Mouse (Mus musculus) intestine, embryonic 14.5 days (tissue): ENCODE measurements around the gene Nhlrc1. TPM values are rescaled to one million over a fixed set of nuclear protein-coding genes. Genes with fewer than 3 reads are reported as not detected.

Experiments used
- ATAC-seq: fragments of 200-750 bp; cut with Nextera tagmentation; replicated peaks from 2 replicates; pipeline ENCODE4 v1.8.0; 2017; ENCODE audit warnings: low read depth, moderate number of reproducible peaks, moderate TSS enrichment, moderate library complexity; ENCODE audit not compliant: low FRiP score, low TSS enrichment
- DNase-seq: peaks from one replicate; pipeline ENCODE4 v3.0.0-alpha.2; 2018; ENCODE audit warnings: low spot score
- H3K27ac ChIP-seq: fragments of 300-500 bp; sonication (generic); 2 replicates; pipeline ENCODE4 v1.5.1; 2014; ENCODE audit warnings: low read depth, mild to moderate bottlenecking, control low read depth
- H3K27me3 ChIP-seq: fragments of 300-500 bp; sonication (generic); replicated peaks from 2 replicates; pipeline ENCODE4 v1.6.1; 2014; ENCODE audit warnings: low read length, control low read depth; ENCODE audit not compliant: control insufficient read depth, insufficient read depth
- H3K36me3 ChIP-seq: fragments of 300-500 bp; sonication (generic); 2 replicates; pipeline ENCODE4 v1.6.1; 2014; ENCODE audit warnings: low read length, control low read depth; ENCODE audit not compliant: control insufficient read depth, insufficient read depth
- H3K4me1 ChIP-seq: fragments of 300-500 bp; sonication (generic); replicated peaks from 2 replicates; pipeline ENCODE4 v1.6.1; 2014; ENCODE audit warnings: low read length, control low read depth, mixed read lengths; ENCODE audit not compliant: control insufficient read depth, insufficient read depth
- H3K4me2 ChIP-seq: fragments of 300-500 bp; sonication (generic); 2 replicates; pipeline ENCODE4 v1.6.1; 2014; ENCODE audit warnings: low read length
- H3K4me3 ChIP-seq: fragments of 300-500 bp; sonication (generic); 2 replicates; pipeline ENCODE4 v1.5.1; 2014; ENCODE audit warnings: low read depth, low read length, control low read depth, mixed read lengths
- H3K9ac ChIP-seq: fragments of 300-500 bp; sonication (generic); 2 replicates; pipeline ENCODE4 v1.6.1; 2014; ENCODE audit warnings: mild to moderate bottlenecking, low read length
- H3K9me3 ChIP-seq: fragments of 300-500 bp; sonication (generic); 2 replicates; pipeline ENCODE4 v1.6.1; 2016; ENCODE audit warnings: low read length, control low read depth; ENCODE audit not compliant: control insufficient read depth
- WGBS: fragments of 180-500 bp; shearing (Covaris S2); extraction: QIAGEN DNeasy Blood & Tissue Kit; methylation state at CpG from one replicate; pipeline ENCODE4 v1.1.7; 2014; 5-methylcytosine and 5-hydroxymethylcytosine counted together
- polyA plus RNA-seq: library from polyadenylated mRNA; unstranded; fragments of >200 nt; fragmentation: Nextera tagmentation; extraction: Ambion mirVana; gene quantifications from 2 replicates; pipeline ENCODE4 v1.2.1, GENCODE M21; 2014

Gene Nhlrc1
- polyA plus RNA-seq, 1 experiment from 2014 or later = 2.8 TPM

- no peak overlapping the region for H3K4me3 ChIP-seq
- no peak overlapping the region for H3K9ac ChIP-seq
- no peak for ATAC-seq
- H3K4me2 ChIP-seq = no peak overlapping the region
- no peaks in the 10 kb centered on the region for H3K9me3 ChIP-seq
- DNase-seq = no peak
- H3K36me3 ChIP-seq = no peaks in the 10 kb centered on the region
- no peaks in the 10 kb centered on the region for H3K27me3 ChIP-seq
- no peaks in the 10 kb centered on the region for H3K4me1 ChIP-seq
- 84% methylated on average over 7 of the region's 7 CpGs for WGBS
- no peak overlapping the region for H3K27ac ChIP-seq
These were observed 22.0 kb downstream of the Nhlrc1 start for GRCm38 (mm10) chr13:46992516-46993273.

- Histone ChIP-seq H3K4me3 (no peak overlapping the region), H3K27me3 (no peaks in the 10 kb centered on the region), H3K9me3 (no peaks in the 10 kb centered on the region), H3K4me2 (no peak overlapping the region), H3K36me3 (no peaks in the 10 kb centered on the region), H3K9ac (no peak overlapping the region), H3K27ac (no peak overlapping the region), H3K4me1 (no peaks in the 10 kb centered on the region)
- no peak for DNase-seq
- no peak for ATAC-seq
- WGBS = 32% methylated on average over 4 of the region's 4 CpGs
These were observed 24.2 kb downstream of the Nhlrc1 start for GRCm38 (mm10) chr13:46990376-46991011.

- Histone ChIP-seq H3K27ac (no peak overlapping the region), H3K9ac (no peak overlapping the region), H3K4me3 (no peak overlapping the region), H3K27me3 (no peaks in the 10 kb centered on the region), H3K9me3 (no peaks in the 10 kb centered on the region), H3K36me3 (no peaks in the 10 kb centered on the region), H3K4me1 (no peaks in the 10 kb centered on the region), H3K4me2 (no peak overlapping the region)
- 76% methylated on average over 8 of the region's 8 CpGs for WGBS
- ATAC-seq (no peak), DNase-seq (no peak)
These were observed 26.7 kb downstream of the Nhlrc1 start for GRCm38 (mm10) chr13:46987941-46988340.

GRCm38 (mm10) chr13:46986208-46986607 lies 28.4 kb downstream of the Nhlrc1 start:
- DNase-seq (no peak), ATAC-seq (no peak)
- Histone ChIP-seq H3K4me1 (no peaks in the 10 kb centered on the region), H3K27ac (no peak overlapping the region), H3K27me3 (no peaks in the 10 kb centered on the region), H3K9me3 (no peaks in the 10 kb centered on the region), H3K9ac (no peak overlapping the region), H3K4me2 (no peak overlapping the region), H3K4me3 (no peak overlapping the region), H3K36me3 (no peaks in the 10 kb centered on the region)
- WGBS = 56% methylated on average over 6 of the region's 6 CpGs

- peaks cover 4% of the 10 kb centered on the region; the same call in 1 of the 2 replicates for H3K4me1 ChIP-seq
- ATAC-seq (no peak), DNase-seq (no peak)
- H3K36me3 ChIP-seq = no peaks in the 10 kb centered on the region
- H3K4me3 ChIP-seq = no peak overlapping the region
- no peak overlapping the region for H3K4me2 ChIP-seq
- no peaks in the 10 kb centered on the region for H3K27me3 ChIP-seq
- no peaks in the 10 kb centered on the region for H3K9me3 ChIP-seq
- WGBS = 86% methylated on average over 2 of the region's 2 CpGs
- no peak overlapping the region for H3K9ac ChIP-seq
- H3K27ac ChIP-seq = no peak overlapping the region
These were observed 30.8 kb downstream of the Nhlrc1 start for GRCm38 (mm10) chr13:46983878-46984277.

GRCm38 (mm10) chr13:46979836-46980490 lies 34.7 kb downstream of the Nhlrc1 start:
- Histone ChIP-seq H3K9me3 (no peaks in the 10 kb centered on the region), H3K27ac (no peak overlapping the region), H3K4me1 (peaks cover 4% of the 10 kb centered on the region; the same call in 1 of the 2 replicates), H3K4me3 (no peak overlapping the region), H3K9ac (no peak overlapping the region), H3K4me2 (no peak overlapping the region), H3K27me3 (no peaks in the 10 kb centered on the region), H3K36me3 (no peaks in the 10 kb centered on the region)
- ATAC-seq (no peak), DNase-seq (no peak)
- 40% methylated on average over 13 of the region's 13 CpGs for WGBS

GRCm38 (mm10) chr13:46976532-46976931 lies 38.1 kb downstream of the Nhlrc1 start:
- ATAC-seq (no peak), DNase-seq (no peak)
- Histone ChIP-seq H3K4me2 (no peak overlapping the region), H3K27ac (no peak overlapping the region), H3K4me3 (no peak overlapping the region), H3K9me3 (no peaks in the 10 kb centered on the region), H3K4me1 (peaks cover 4% of the 10 kb centered on the region; the same call in 1 of the 2 replicates), H3K36me3 (no peaks in the 10 kb centered on the region), H3K27me3 (no peaks in the 10 kb centered on the region), H3K9ac (no peak overlapping the region)
- WGBS = 93% methylated on average over 7 of the region's 7 CpGs

GRCm38 (mm10) chr13:46975930-46976329 lies 38.7 kb downstream of the Nhlrc1 start:
- H3K4me3 ChIP-seq = no peak overlapping the region
- no peak overlapping the region for H3K27ac ChIP-seq
- H3K4me1 ChIP-seq = peaks cover 4% of the 10 kb centered on the region; the same call in 1 of the 2 replicates
- 33% methylated on average over 4 of the region's 4 CpGs for WGBS
- no peak overlapping the region for H3K4me2 ChIP-seq
- no peaks in the 10 kb centered on the region for H3K27me3 ChIP-seq
- H3K9ac ChIP-seq = no peak overlapping the region
- H3K36me3 ChIP-seq = no peaks in the 10 kb centered on the region
- DNase-seq = no peak
- no peak for ATAC-seq
- H3K9me3 ChIP-seq = no peaks in the 10 kb centered on the region
